ENCODE assay signal across 17 mouse cellular contexts in genomic region chr9:62504129-62504528, GRCm38 (mm10). TPM values are rescaled to one million over a fixed set of nuclear protein-coding genes. Genes with fewer than 3 reads are reported as not detected.
DNase-seq lines count a peak whose midpoint lies in the region; ATAC-seq and TF ChIP-seq lines count a peak whose summit lies in the region.
"Had no signal": no experiment of that assay in that cellular context is flagged by ENCODE, and none has a peak within 500 bp of the region (broad histone marks: within the 10 kb centered on the region; RNA-seq: fewer than 3 reads in every experiment).

No protein-coding gene starts in this region.

- 0 out of 2 replicates have a peak overlapping the region, but pooled peaks have one; percentile 10 for H3K4me3 ChIP-seq in forebrain, embryonic 15.5 days
- no peak overlapping the region for H3K4me3 ChIP-seq in forebrain, embryonic 11.5 days (ENCODE audit: low read depth, low read length)
- H3K4me3 ChIP-seq in lung, adult 2 months (replicated peaks; ENCODE audit: extremely low read depth, low read depth, low read length), result no peak overlapping the region
- 0 out of 2 replicates have a peak overlapping the region, but pooled peaks have one; percentile 6 for H3K4me3 ChIP-seq in cortical plate, adult 2 months (ENCODE audit: insufficient read depth, low read length)
- H3K4me3 ChIP-seq: erythroblast, embryonic 14.5 days; gastrocnemius, adult 2 months; limb, embryonic 13.5 days; neural tube, embryonic 15.5 days had no signal

- no peaks in the 10 kb centered on the region for H3K27me3 ChIP-seq in forebrain, embryonic 15.5 days
- no peaks in the 10 kb centered on the region for H3K27me3 ChIP-seq in forebrain, embryonic 11.5 days (ENCODE audit: control insufficient read depth, insufficient read depth, low read length)
- H3K27me3 ChIP-seq: limb, embryonic 13.5 days; neural tube, embryonic 15.5 days had no signal

- DNase-seq in forebrain, embryonic 11.5 days (ENCODE audit: low spot score), result no peak
- peak; percentile 78 to 88 for DNase-seq in lung, adult 18-20 months
- DNase-seq in lung, adult 2 months, result no peak
- peak; percentile 85 for DNase-seq in lung, postnatal 10 days
- no peak for DNase-seq in urinary bladder, postnatal 36 days (ENCODE audit: low spot score in 2 of 2)
- no peak for DNase-seq in kidney, postnatal 25 days
- DNase-seq: adrenal gland, postnatal 36 days; gastrocnemius, adult 2 months; heart, postnatal 10 days; kidney, postnatal 4 days; liver, postnatal 0 days; right cerebral cortex, adult 18-20 months had no signal

- H3K36me3 ChIP-seq in forebrain, embryonic 15.5 days, result no peaks in the 10 kb centered on the region
- H3K36me3 ChIP-seq in forebrain, embryonic 11.5 days (ENCODE audit: control insufficient read depth, insufficient read depth, low read length), result no peaks in the 10 kb centered on the region
- H3K36me3 ChIP-seq: limb, embryonic 13.5 days; neural tube, embryonic 15.5 days had no signal

- H3K27ac ChIP-seq in forebrain, embryonic 15.5 days (replicated peaks), result peak overlapping the region; percentile 55; the same call in 1 of the 2 replicates
- H3K27ac ChIP-seq in forebrain, embryonic 11.5 days (ENCODE audit: low read depth, low read length), result no peak overlapping the region
- H3K27ac ChIP-seq in cortical plate, adult 2 months (ENCODE audit: insufficient read depth, low read length), result peak overlapping the region; percentile 55; the same call in 1 of the 2 replicates
- H3K27ac ChIP-seq: gastrocnemius, adult 2 months; limb, embryonic 13.5 days; neural tube, embryonic 15.5 days had no signal

- no peak for TF ChIP-seq CTCF in lung, adult 2 months (IDR thresholded peaks at IDR 0.05; ENCODE audit: insufficient read depth, low read length)
- no peak for TF ChIP-seq CTCF in cortical plate, adult 2 months (IDR thresholded peaks at IDR 0.05; ENCODE audit: extremely low read depth, insufficient read depth, low read length)

- peak overlapping the region; percentile 19; the same call in 1 of the 2 replicates for H3K4me2 ChIP-seq in forebrain, embryonic 15.5 days (replicated peaks)
- no peak overlapping the region for H3K4me2 ChIP-seq in forebrain, embryonic 11.5 days (ENCODE audit: low read depth, low read length, severe bottlenecking)
- H3K4me2 ChIP-seq: limb, embryonic 13.5 days; neural tube, embryonic 15.5 days had no signal

- ATAC-seq in forebrain, embryonic 15.5 days (replicated peaks), result peak; percentile 55; the same call in 1 of the 2 replicates
- ATAC-seq in forebrain, embryonic 11.5 days (replicated peaks; ENCODE audit: low FRiP score), result no peak
- ATAC-seq: liver, postnatal 0 days had no signal

- no peaks in the 10 kb centered on the region for H3K9me3 ChIP-seq in forebrain, embryonic 15.5 days
- H3K9me3 ChIP-seq in forebrain, embryonic 11.5 days (ENCODE audit: control insufficient read depth, low read length), result no peaks in the 10 kb centered on the region
- H3K9me3 ChIP-seq: limb, embryonic 13.5 days; neural tube, embryonic 15.5 days had no signal

- H3K9ac ChIP-seq in forebrain, embryonic 15.5 days (replicated peaks), result no peak overlapping the region
- no peak overlapping the region for H3K9ac ChIP-seq in forebrain, embryonic 11.5 days (ENCODE audit: low read length)
- H3K9ac ChIP-seq: limb, embryonic 13.5 days; liver, postnatal 0 days; neural tube, embryonic 15.5 days had no signal

- H3K4me1 ChIP-seq in forebrain, embryonic 15.5 days, result peaks cover 20% of the 10 kb centered on the region
- peaks cover 7% of the 10 kb centered on the region for H3K4me1 ChIP-seq in forebrain, embryonic 11.5 days (replicated peaks; ENCODE audit: control insufficient read depth, insufficient read depth, low read length)
- peaks cover 12% of the 10 kb centered on the region for H3K4me1 ChIP-seq in lung, adult 2 months (ENCODE audit: control insufficient read depth, insufficient read depth, low read length)
- peaks cover 10% of the 10 kb centered on the region for H3K4me1 ChIP-seq in cortical plate, adult 2 months (ENCODE audit: control insufficient read depth, insufficient read depth, low read length)

- TF ChIP-seq POLR2A in lung, adult 2 months (IDR thresholded peaks at IDR 0.05; ENCODE audit: borderline replicate concordance, extremely low read depth, low read depth, low read length), result no peak
- TF ChIP-seq POLR2A in cortical plate, adult 2 months (IDR thresholded peaks at IDR 0.05; ENCODE audit: extremely low read depth, insufficient read depth, low read length), result no peak

- 51% methylated on average over 7 of the region's 7 CpGs for WGBS in forebrain, embryonic 15.5 days
- WGBS in forebrain, embryonic 11.5 days, result 78% methylated on average over 7 of the region's 7 CpGs
- 38% methylated on average over 7 of the region's 7 CpGs for WGBS in lung, adult 2 months

RNA-seq across cellular contexts. Expression of gene Coro2b, which starts 32.7 kb away (rescaled TPM):
- polyA plus RNA-seq in forebrain, embryonic 15.5 days (2015; fragmentation: Nextera tagmentation; extraction: Ambion mirVana), result 41.0 and 48.8 TPM in 2 replicates
- 24.0 and 26.5 TPM in 2 replicates for polyA plus RNA-seq in forebrain, embryonic 11.5 days (2014; fragmentation: Nextera tagmentation; extraction: Ambion mirVana)
- polyA plus RNA-seq in lung, adult 2 months (2012; rRNA removed), result 48.8 and 51.9 TPM in 2 replicates
- polyA plus RNA-seq in cortical plate, adult 2 months (2012; rRNA removed), result 130 and 131 TPM in 2 replicates
- polyA plus RNA-seq: erythroblast, embryonic 14.5 days had no signal

Comparison
In these comparisons a context has a peak if more than half of its experiments do, and no peak if none do; other contexts are left out.
1. H3K4me3 ChIP-seq: peak in forebrain, embryonic 15.5 days (single experiment) and cortical plate, adult 2 months (single experiment); none in forebrain, embryonic 11.5 days (single experiment) and lung, adult 2 months (single experiment).
2. DNase-seq: peak in lung, adult 18-20 months (2 of 2) and lung, postnatal 10 days (single experiment); none in forebrain, embryonic 11.5 days (single experiment), lung, adult 2 months (single experiment), urinary bladder, postnatal 36 days (0 of 2) and kidney, postnatal 25 days (0 of 2).